Mouse (Mus musculus): ENCODE measurements around the gene Xrcc1. TPM values are rescaled to one million over a fixed set of nuclear protein-coding genes. Genes with fewer than 3 reads are reported as not detected.

Xrcc1 gene
- polyA plus RNA-seq, 1 experiment from 2014 or later, result 101 TPM

- WGBS, result 88% methylated on average over 13 of the region's 13 CpGs
- Histone ChIP-seq H3K9ac (ENCODE audit: low read length) (no peak overlapping the region), H3K27me3 (ENCODE audit: control insufficient read depth, insufficient read depth, low read length) (peaks cover 26% of the 10 kb centered on the region), H3K36me3 (ENCODE audit: control insufficient read depth, insufficient read depth, low read length) (no peaks in the 10 kb centered on the region), H3K4me1 (ENCODE audit: control insufficient read depth, insufficient read depth, low read length) (peaks cover 2% of the 10 kb centered on the region), H3K27ac (ENCODE audit: low read depth, low read length) (no peak overlapping the region), H3K4me2 (no peak overlapping the region), H3K4me3 (ENCODE audit: low read depth, low read length) (no peak overlapping the region), H3K9me3 (ENCODE audit: control insufficient read depth, low read length) (no peaks in the 10 kb centered on the region)
- ATAC-seq (ENCODE audit: low FRiP score), result no peak
- no peak for DNase-seq (ENCODE audit: low spot score, missing footprints)
Measured at GRCm38 (mm10) chr7:24588336-24588735, 42.2 kb downstream of the Xrcc1 start.

- H3K27ac ChIP-seq (ENCODE audit: low read depth, low read length), result no peak overlapping the region
- no peak overlapping the region for H3K4me3 ChIP-seq (ENCODE audit: low read depth, low read length)
- ATAC-seq (ENCODE audit: low FRiP score) (no peak), DNase-seq (ENCODE audit: low spot score, missing footprints) (no peak)
- no peaks in the 10 kb centered on the region for H3K9me3 ChIP-seq (ENCODE audit: control insufficient read depth, low read length)
- H3K4me1 ChIP-seq (ENCODE audit: control insufficient read depth, insufficient read depth, low read length), result peaks cover 12% of the 10 kb centered on the region
- no peaks in the 10 kb centered on the region for H3K36me3 ChIP-seq (ENCODE audit: control insufficient read depth, insufficient read depth, low read length)
- no peak overlapping the region for H3K4me2 ChIP-seq
- H3K27me3 ChIP-seq (ENCODE audit: control insufficient read depth, insufficient read depth, low read length), result peaks cover 14% of the 10 kb centered on the region
- 73% methylated on average over 5 of the region's 5 CpGs for WGBS
- H3K9ac ChIP-seq (ENCODE audit: low read length), result no peak overlapping the region
Measured at GRCm38 (mm10) chr7:24591735-24592134, 45.6 kb downstream of the Xrcc1 start.

- Histone ChIP-seq H3K9me3 (ENCODE audit: control insufficient read depth, low read length) (no peaks in the 10 kb centered on the region), H3K4me1 (ENCODE audit: control insufficient read depth, insufficient read depth, low read length) (peaks cover 12% of the 10 kb centered on the region), H3K9ac (ENCODE audit: low read length) (no peak overlapping the region), H3K27me3 (ENCODE audit: control insufficient read depth, insufficient read depth, low read length) (peaks cover 10% of the 10 kb centered on the region), H3K27ac (ENCODE audit: low read depth, low read length) (no peak overlapping the region), H3K36me3 (ENCODE audit: control insufficient read depth, insufficient read depth, low read length) (no peaks in the 10 kb centered on the region), H3K4me3 (ENCODE audit: low read depth, low read length) (no peak overlapping the region), H3K4me2 (no peak overlapping the region)
- WGBS, result 67% methylated on average over 4 of the region's 4 CpGs
- DNase-seq (ENCODE audit: low spot score, missing footprints) (no peak), ATAC-seq (ENCODE audit: low FRiP score) (no peak)
Measured at GRCm38 (mm10) chr7:24592163-24592562, 46.1 kb downstream of the Xrcc1 start.

GRCm38 (mm10) chr7:24592781-24593180 lies 46.7 kb downstream of the Xrcc1 start:
- peaks cover 10% of the 10 kb centered on the region for H3K27me3 ChIP-seq (ENCODE audit: control insufficient read depth, insufficient read depth, low read length)
- no peak overlapping the region for H3K4me3 ChIP-seq (ENCODE audit: low read depth, low read length)
- H3K4me2 ChIP-seq, result no peak overlapping the region
- H3K4me1 ChIP-seq (ENCODE audit: control insufficient read depth, insufficient read depth, low read length), result peaks cover 12% of the 10 kb centered on the region
- WGBS, result 82% methylated on average over 6 of the region's 6 CpGs
- H3K9me3 ChIP-seq (ENCODE audit: control insufficient read depth, low read length), result no peaks in the 10 kb centered on the region
- ATAC-seq (ENCODE audit: low FRiP score), result no peak
- no peak for DNase-seq (ENCODE audit: low spot score, missing footprints)
- H3K36me3 ChIP-seq (ENCODE audit: control insufficient read depth, insufficient read depth, low read length), result no peaks in the 10 kb centered on the region
- no peak overlapping the region for H3K9ac ChIP-seq (ENCODE audit: low read length)
- no peak overlapping the region for H3K27ac ChIP-seq (ENCODE audit: low read depth, low read length)

GRCm38 (mm10) chr7:24593621-24594308 lies 47.7 kb downstream of the Xrcc1 start:
- no peaks in the 10 kb centered on the region for H3K9me3 ChIP-seq (ENCODE audit: control insufficient read depth, low read length)
- H3K27ac ChIP-seq (ENCODE audit: low read depth, low read length), result no peak overlapping the region
- H3K36me3 ChIP-seq (ENCODE audit: control insufficient read depth, insufficient read depth, low read length), result no peaks in the 10 kb centered on the region
- peak overlapping the region; percentile 54 for H3K4me3 ChIP-seq (ENCODE audit: low read depth, low read length)
- H3K4me2 ChIP-seq, result peak overlapping the region; percentile 49
- peak; percentile 96 for DNase-seq (ENCODE audit: low spot score, missing footprints)
- WGBS, result 3% methylated on average over 37 of the region's 39 CpGs
- H3K9ac ChIP-seq (ENCODE audit: low read length), result peak overlapping the region; percentile 78
- peak; percentile 91 for ATAC-seq (ENCODE audit: low FRiP score)
- H3K27me3 ChIP-seq (ENCODE audit: control insufficient read depth, insufficient read depth, low read length), result peaks cover 9% of the 10 kb centered on the region; the same call in 1 of the 2 replicates
- peaks cover 12% of the 10 kb centered on the region for H3K4me1 ChIP-seq (ENCODE audit: control insufficient read depth, insufficient read depth, low read length)

GRCm38 (mm10) chr7:24594309-24594803 lies 48.3 kb downstream of the Xrcc1 start:
- H3K9me3 ChIP-seq (ENCODE audit: control insufficient read depth, low read length), result no peaks in the 10 kb centered on the region
- peak overlapping the region; percentile 78 for H3K9ac ChIP-seq (ENCODE audit: low read length)
- H3K27ac ChIP-seq (ENCODE audit: low read depth, low read length), result no peak overlapping the region
- H3K4me1 ChIP-seq (ENCODE audit: control insufficient read depth, insufficient read depth, low read length), result peaks cover 12% of the 10 kb centered on the region
- peak overlapping the region; percentile 49 for H3K4me2 ChIP-seq
- WGBS, result 2% methylated on average over 13 of the region's 13 CpGs
- no peaks in the 10 kb centered on the region for H3K36me3 ChIP-seq (ENCODE audit: control insufficient read depth, insufficient read depth, low read length)
- ATAC-seq (ENCODE audit: low FRiP score), result peak; percentile 38
- peak overlapping the region; percentile 54 for H3K4me3 ChIP-seq (ENCODE audit: low read depth, low read length)
- DNase-seq (ENCODE audit: low spot score, missing footprints), result no peak
- peaks cover 9% of the 10 kb centered on the region; the same call in 1 of the 2 replicates for H3K27me3 ChIP-seq (ENCODE audit: control insufficient read depth, insufficient read depth, low read length)

- ATAC-seq (ENCODE audit: low FRiP score), result no peak
- peaks cover 9% of the 10 kb centered on the region; the same call in 1 of the 2 replicates for H3K27me3 ChIP-seq (ENCODE audit: control insufficient read depth, insufficient read depth, low read length)
- H3K4me3 ChIP-seq (ENCODE audit: low read depth, low read length), result no peak overlapping the region
- WGBS, result 74% methylated on average over 2 of the region's 2 CpGs
- no peak overlapping the region for H3K9ac ChIP-seq (ENCODE audit: low read length)
- H3K36me3 ChIP-seq (ENCODE audit: control insufficient read depth, insufficient read depth, low read length), result no peaks in the 10 kb centered on the region
- H3K4me2 ChIP-seq, result no peak overlapping the region
- peaks cover 12% of the 10 kb centered on the region for H3K4me1 ChIP-seq (ENCODE audit: control insufficient read depth, insufficient read depth, low read length)
- no peak overlapping the region for H3K27ac ChIP-seq (ENCODE audit: low read depth, low read length)
- no peak for DNase-seq (ENCODE audit: low spot score, missing footprints)
- no peaks in the 10 kb centered on the region for H3K9me3 ChIP-seq (ENCODE audit: control insufficient read depth, low read length)
Measured at GRCm38 (mm10) chr7:24595464-24595863, 49.4 kb downstream of the Xrcc1 start.

GRCm38 (mm10) chr7:24598121-24598520 lies 52.0 kb downstream of the Xrcc1 start:
- no peak overlapping the region for H3K27ac ChIP-seq (ENCODE audit: low read depth, low read length)
- no peak overlapping the region for H3K9ac ChIP-seq (ENCODE audit: low read length)
- DNase-seq (ENCODE audit: low spot score, missing footprints) (no peak), ATAC-seq (ENCODE audit: low FRiP score) (no peak)
- no peak overlapping the region for H3K4me3 ChIP-seq (ENCODE audit: low read depth, low read length)
- no peaks in the 10 kb centered on the region for H3K9me3 ChIP-seq (ENCODE audit: control insufficient read depth, low read length)
- no peak overlapping the region for H3K4me2 ChIP-seq
- no peaks in the 10 kb centered on the region for H3K36me3 ChIP-seq (ENCODE audit: control insufficient read depth, insufficient read depth, low read length)
- H3K4me1 ChIP-seq (ENCODE audit: control insufficient read depth, insufficient read depth, low read length), result peaks cover 14% of the 10 kb centered on the region
- H3K27me3 ChIP-seq (ENCODE audit: control insufficient read depth, insufficient read depth, low read length), result peaks cover 9% of the 10 kb centered on the region; the same call in 1 of the 2 replicates
- 74% methylated on average over 4 of the region's 4 CpGs for WGBS

GRCm38 (mm10) chr7:24599211-24600067 lies 53.4 kb downstream of the Xrcc1 start:
- no peak overlapping the region for H3K27ac ChIP-seq (ENCODE audit: low read depth, low read length)
- H3K4me3 ChIP-seq (ENCODE audit: low read depth, low read length), result no peak overlapping the region
- H3K36me3 ChIP-seq (ENCODE audit: control insufficient read depth, insufficient read depth, low read length), result no peaks in the 10 kb centered on the region
- H3K4me1 ChIP-seq (ENCODE audit: control insufficient read depth, insufficient read depth, low read length), result peaks cover 5% of the 10 kb centered on the region
- no peaks in the 10 kb centered on the region for H3K9me3 ChIP-seq (ENCODE audit: control insufficient read depth, low read length)
- peaks cover 8% of the 10 kb centered on the region; the same call in 1 of the 2 replicates for H3K27me3 ChIP-seq (ENCODE audit: control insufficient read depth, insufficient read depth, low read length)
- 75% methylated on average over 15 of the region's 15 CpGs for WGBS
- DNase-seq (ENCODE audit: low spot score, missing footprints), result no peak
- H3K4me2 ChIP-seq, result no peak overlapping the region
- no peak overlapping the region for H3K9ac ChIP-seq (ENCODE audit: low read length)
- no peak for ATAC-seq (ENCODE audit: low FRiP score)

Measured in midbrain, embryonic 11.5 days (tissue).